Mouse (Mus musculus) lung, postnatal 25 days (tissue): ENCODE data around the gene Tenm2.

Experiments used
- DNase-seq: peaks from one replicate; pipeline ENCODE4 v3.0.0; 2022; ENCODE audit warnings: low spot score

Gene Tenm2

DNA sequence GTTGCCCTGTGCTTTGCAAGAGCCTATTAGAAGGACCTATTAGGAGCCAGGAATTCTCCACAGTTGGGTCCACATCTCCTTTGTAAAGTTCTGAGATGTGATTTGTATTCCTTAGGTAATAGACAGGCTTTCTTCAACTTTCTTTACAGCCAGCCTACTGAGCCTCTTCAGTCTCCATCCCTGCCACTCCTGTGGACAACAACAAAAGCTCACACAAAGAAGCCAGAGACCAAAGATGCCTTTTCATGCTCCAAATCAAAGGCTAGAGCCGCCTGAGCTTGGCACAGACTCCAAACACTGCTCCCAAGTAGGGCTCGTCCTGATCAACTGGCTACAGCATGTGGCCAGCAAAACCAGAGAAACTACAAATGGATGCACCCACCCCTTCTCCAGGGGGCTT lies 333.5 kb downstream of the Tenm2 start:
- no peak for DNase-seq

DNA sequence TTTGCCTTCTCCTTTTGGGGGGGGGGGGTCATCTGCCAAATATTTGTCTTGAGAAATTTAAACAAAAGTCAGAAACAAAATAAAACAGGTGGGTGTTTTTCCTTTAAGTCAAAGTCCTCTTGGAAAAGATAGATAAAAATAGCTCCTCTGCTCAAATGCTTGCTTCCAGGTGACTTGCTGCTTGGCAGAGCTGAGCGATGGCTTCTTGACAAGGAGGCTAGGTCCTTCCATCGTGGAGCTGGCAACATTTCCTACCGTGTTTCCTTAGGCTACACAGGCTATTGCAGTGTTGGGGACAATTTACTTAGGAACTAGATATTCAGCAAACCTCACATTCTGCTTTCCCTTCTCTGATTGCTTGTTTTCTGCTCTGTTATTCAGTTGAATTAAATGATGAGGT lies 342.7 kb downstream of the Tenm2 start:
- no peak for DNase-seq

DNA sequence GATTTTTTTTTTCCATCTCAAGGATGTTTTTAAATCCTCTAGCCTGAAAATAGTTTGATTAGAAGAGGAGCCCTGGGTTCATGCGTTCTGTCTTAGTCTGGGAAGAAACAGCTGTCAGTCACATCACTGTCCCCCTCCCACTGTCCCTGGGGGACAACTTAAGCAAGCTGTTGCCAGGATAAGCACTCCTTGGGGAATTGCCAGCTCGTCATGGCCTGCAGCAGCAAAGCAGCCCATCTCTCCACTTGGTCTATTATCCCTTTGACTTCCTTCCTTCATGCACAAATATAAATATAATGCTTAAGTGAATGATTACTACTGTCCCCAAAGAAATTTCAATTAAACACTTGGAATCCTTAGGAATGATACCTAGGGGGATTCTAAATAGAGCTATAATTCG lies 344.7 kb downstream of the Tenm2 start:
- DNase-seq = peak; percentile 3

DNA sequence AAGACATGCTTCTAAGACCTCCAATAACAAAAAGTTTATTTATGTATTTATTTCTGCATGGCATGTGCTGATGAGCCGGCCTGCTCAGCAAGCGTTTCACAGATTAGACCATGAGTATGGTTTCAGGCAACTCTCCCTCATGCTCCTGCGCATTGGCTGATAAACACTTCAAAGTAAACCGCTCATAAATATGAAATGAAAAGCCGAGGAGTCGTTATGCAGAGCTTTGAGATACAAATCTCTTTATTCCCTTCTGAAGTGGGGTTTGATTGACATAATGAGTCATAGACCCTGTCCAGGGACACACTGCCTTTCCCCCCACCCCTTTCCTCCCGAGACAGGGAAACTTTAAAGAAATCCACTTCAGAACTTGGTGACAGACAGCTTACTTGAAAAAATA lies 348.3 kb downstream of the Tenm2 start:
- DNase-seq = no peak

DNA sequence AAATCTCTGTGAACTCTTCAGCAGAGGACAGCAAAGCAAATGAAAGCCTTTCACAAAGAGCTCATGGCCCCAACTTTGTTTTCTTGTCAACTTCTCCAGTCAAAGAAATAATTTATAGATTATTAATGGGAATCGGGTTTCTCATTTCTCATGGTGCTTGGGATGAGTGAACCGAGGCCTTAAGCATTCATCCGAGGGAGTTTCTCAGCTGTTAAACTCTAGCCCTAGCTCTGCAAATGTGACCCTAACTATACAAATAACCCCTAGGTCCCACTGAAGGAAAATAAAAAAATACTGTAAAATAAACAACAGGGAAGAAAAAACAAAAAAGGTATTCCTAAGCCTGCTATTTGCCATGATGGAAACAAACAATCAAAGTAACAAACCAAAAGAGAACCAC lies 349.6 kb downstream of the Tenm2 start:
- DNase-seq = no peak

DNA sequence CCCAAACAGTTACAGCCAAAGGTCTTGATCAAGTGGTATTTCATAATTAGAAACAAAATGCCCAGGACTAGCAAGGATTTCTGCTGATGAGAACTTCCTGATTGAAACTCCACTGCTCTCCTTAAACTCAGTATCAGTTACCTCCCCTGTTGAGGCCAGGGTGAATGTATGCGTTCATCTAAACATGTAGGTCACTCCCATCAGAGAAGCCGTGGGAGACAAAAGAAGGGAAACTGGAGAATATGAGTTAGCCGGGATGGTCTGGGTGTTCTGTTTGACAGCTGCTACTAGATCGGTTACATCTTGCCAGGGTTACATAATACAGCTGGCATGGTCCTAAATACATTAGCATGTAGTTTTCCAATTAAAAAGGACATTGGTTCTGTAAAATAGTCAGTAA lies 362.8 kb downstream of the Tenm2 start:
- no peak for DNase-seq

DNA sequence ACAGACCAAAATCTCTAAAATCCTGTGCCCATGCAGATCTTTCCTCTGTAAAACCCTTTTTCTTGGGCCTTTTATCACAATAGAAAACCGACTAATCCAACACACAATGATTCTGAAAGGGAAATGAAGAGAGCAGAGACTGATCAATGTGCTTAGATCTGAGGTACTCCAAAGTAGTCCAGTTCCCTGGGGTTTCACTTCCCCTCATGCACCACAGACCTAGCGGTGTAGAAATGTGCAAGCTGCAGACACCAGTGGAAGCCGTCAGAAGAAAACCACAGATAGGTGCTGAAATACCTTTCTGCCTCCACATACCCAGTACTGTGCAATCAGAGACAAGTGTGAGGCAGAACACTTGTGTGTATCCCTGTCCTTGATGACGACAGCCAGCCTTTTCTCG lies 365.2 kb downstream of the Tenm2 start:
- DNase-seq = no peak

DNA sequence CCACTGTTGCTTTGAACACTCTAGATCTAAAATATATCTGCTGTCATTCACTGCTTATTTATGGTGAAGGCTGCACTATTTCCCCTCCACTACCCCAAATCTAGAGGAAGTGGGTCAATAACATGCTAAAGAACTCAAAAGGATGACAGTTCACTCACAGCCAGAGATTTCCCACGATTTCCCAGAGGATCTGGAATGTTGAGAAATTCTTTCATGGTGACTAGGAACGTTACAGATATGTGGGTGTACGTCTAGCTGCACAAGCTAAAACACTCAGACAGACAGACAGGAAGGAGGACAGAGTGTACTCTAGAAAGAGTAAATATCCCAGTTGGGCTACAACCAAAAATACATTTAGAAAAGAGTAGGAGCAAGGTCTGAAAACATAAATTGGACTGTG lies 384.1 kb downstream of the Tenm2 start:
- no peak for DNase-seq

DNA sequence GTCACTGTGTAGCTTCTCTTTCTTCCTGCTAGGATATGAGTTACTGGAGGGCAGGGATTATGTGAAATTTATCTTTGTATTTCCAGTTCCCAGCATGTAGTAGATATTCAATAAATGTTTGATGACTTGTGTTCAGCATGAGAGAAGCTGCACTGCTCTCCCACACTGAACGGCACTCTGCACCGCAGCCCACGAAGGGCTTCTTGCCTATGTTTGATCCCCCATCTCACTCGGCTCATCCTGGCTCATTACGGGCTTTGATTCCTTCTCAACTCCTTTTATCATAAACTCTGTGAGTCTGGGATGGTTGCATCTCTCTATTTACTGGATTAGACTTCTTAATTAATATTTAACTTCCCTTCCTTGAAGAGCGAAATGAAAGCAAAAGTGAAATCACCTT lies 388.3 kb downstream of the Tenm2 start:
- no peak for DNase-seq

DNA sequence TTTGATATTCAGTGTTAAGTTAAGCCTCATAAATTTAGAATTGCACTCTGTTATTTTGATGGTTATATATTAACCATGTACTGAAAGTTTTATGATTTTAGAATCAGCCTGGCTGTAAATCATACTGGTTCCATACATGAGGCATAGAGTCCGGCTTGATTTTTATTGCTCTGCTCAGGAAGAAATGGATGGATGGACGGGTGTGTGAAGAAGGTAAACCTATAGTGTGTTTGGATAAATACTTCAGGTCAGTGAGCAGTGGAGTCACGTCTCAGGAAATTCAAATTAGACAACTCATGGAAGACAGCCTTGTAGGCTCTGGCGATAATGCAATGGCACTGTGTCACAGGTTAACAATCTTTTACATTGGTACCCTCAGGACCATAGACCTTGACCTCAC lies 402.9 kb downstream of the Tenm2 start:
- DNase-seq = no peak

DNA sequence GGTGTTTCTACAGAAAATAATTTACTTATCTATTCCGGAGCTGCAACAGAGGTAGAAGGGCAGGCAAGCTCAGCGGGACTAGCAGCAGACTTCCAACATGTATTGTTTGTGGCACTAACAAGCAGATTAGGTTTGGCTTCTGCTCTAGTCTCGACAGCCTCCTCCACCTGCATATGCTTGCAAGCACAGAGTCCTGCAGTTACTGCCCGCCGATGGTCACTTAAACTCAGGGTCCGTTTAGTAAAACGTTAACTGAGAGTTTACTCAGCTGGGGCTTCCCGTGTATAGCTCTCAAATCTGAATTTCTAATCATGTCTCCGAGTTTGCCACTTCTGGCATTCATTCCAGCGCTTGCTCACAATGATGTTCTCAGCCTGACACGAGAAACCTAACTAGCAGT lies 404.3 kb downstream of the Tenm2 start:
- DNase-seq = no peak

DNA sequence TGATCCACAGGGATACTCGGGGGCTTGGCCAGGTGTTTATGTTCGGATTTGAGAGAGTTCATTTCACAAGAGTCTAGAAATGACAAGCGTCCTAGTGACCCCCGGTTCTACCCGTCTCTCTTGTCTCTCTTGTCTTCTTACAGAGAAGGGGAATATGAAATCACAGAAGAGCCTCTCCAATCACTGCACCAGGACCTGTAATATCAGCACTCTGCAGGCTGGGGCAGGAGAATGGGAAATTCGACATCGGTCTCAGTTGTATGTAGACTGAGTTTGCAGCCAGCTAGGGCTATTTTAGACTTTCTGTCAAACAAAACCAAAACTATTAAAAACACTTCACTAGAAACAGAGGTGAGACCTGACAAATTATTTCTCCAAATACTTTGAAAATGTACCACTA lies 411.1 kb downstream of the Tenm2 start:
- no peak for DNase-seq

DNA sequence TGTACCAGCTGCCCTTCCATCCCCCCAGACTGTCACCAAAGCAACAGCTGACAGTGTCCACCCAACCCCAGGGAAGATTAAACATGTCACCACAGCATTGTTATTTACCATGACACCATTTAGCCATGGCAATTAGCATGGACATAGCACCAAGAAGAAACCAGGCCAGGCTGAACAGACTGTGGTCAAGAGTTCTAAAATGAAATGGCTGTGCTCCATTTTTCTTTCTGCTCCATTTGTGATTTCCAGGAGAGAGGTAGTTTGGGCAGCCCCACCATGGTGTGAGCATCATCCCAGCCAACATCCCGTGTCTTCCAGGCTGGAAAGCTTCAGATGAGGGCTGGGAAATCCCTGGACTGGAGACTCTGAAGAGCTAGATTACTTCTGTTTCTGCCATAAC lies 431.1 kb downstream of the Tenm2 start:
- no peak for DNase-seq

DNA sequence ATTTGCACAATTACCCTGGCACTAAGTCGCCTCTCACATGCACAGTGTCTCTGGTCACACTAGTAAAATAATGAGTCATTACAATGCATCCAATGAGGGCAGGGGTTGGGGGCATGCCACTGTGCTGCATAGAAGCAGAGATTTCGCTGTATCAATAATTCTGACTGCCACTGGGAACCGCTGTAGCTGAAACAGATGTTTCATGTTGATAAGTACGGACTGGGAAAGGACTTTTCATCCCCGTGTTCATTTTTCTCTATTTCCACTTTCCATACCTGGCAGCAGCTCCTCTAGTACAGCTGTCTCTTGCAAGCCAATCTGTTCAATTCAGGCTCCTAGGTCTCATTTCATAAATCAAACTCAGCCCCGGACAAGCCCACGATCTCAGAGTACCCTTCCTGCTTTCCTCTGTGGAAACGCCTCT lies 433.5 kb downstream of the Tenm2 start:
- DNase-seq = no peak

DNA sequence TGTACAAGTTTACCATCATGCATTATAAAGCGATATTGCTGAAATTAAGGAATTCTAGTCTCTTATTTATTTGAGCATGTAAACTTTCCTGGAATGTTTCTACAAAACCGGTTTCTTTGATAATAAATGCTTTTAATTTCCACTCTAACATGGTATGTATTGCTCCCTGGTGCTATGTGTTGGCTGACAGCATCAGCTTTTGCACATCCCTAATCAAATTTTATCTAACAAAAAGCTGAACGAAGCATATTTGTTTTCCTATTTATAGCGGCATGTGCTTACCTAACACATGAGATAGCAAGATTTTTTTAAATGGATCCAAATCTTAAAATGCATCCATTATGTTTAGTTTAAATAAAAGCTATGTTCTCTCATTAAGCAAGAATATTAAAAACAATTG lies 434.1 kb downstream of the Tenm2 start:
- no peak for DNase-seq

DNA sequence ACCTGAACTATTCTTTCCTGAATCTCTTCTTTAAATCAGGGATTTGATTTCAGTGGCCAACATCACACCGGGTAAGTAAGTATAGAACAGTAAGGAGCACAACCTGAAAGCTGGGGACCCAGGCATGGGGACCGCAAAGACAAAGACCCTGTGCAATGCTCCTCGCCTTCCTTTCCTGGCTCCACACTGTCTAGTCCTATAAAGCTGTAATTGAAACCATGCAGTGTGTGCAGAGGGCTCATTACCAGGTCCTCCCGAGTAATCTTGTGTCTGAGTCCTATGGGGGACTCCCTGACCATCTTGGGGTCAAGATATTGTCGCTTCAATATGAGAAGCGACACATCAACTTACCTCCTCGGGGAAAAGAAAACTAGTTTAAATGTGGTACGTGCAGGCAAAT lies 436.4 kb downstream of the Tenm2 start:
- no peak for DNase-seq

DNA sequence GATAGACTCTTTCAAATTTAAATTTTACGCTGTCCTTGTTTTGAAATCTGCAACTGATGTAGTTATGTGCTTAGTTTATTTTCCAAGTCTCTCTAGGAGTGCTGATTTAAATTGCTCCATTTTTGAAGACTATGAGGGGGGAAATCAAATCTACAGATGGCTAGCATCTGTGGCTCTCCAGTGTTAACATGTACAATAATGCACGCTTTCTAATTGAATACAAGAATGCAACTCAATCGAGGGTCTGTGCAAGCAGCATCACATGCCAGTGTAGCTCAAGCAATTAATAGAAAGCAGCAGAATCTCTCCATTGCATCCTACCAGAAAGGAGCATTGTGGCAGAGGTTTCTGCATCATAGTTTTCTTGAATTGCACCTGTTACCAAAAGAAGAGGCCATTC lies 477.8 kb downstream of the Tenm2 start:
- DNase-seq = no peak

DNA sequence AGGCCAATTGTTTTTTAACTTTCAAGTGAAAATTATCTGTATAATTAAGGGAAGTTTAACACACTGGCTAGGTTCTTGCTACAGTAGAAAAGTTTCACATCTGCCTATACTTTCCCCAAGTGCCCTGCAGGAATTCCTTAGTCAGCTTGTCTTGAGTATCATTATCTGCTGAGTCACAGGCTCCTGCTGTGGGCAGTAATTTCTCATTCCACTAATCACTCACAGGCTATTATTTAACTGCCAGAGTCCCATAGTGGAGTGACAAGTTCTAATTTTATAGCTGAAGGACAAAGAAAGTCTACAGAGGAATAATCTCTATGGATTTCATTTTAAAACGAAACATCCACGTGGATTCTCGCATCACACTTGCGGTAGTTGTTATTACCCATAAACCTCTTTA lies 489.5 kb downstream of the Tenm2 start:
- no peak for DNase-seq

DNA sequence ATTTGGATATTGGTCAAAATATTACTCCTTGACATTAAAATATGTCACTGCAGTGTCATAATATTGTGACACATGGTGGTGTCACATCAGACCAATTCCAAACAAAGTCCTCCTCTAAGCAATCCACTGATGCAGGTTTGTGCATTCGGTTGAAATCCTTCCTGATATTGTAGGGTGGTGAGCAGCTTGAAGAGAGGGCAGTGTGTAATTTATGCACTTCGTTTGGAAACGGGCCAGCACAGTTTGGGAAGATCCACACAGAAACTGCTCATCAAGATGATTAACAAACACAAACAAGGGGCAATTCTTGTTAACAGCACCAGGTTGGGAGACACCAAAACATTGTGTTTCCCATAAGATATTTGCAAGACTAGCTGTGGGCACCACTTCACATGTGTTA lies 508.0 kb downstream of the Tenm2 start:
- no peak for DNase-seq

DNA sequence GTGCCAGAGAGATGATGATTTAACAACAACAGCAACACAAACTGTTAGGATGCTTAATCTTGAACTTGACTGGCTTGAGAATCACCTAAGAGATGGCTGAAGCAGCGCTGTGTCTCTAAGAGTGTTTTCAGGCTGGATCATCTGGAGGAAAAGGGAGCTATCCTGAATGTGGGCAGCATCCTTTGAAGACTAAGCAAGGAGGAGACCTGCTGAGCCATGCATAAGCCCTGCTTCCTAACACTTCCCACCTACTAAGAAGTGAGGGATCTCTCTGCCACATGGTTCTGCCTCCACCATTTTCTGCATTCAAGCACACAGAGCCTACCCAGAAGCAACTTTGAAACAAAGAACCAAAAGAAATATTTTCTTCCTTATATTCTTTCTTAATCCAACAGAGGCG lies 532.9 kb downstream of the Tenm2 start:
- DNase-seq = no peak

DNA sequence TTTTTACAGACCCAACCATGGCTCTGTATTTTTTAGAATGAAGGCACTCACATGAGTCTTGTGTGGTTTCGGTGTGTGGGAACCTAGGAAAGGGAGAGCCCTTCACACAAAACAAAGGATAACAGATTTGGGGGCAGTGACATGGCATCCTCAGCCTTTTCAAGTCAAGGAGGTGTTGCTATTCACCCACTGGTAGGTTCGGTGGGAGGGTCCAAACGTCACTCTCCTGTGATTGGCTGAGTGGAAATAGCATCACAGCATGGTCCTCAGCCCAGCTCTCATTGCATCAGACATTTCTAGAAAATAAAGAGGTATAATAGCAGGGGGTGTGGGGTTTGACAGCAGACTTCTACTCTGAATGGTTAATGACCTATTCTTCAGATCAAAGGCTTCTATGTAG lies 534.8 kb downstream of the Tenm2 start:
- DNase-seq = no peak

DNA sequence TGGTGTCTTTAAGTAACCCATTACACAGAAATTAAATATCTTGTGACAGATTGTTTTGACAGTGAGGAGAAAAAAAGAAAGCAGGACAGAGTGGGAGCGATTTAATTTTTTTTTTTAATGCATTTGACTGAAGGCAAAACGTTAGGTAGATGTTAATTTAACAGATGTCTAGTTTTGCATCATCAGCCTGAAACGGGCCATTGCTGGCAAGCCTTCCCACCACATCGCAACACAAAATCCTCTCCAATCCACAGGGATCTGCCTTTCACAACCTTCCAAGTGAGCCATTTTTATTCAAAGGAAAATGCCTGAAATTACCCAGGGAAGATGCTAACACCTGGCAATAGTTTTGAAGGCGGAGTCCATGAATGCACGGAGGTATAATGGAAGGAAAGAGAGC lies 535.6 kb downstream of the Tenm2 start:
- no peak for DNase-seq

DNA sequence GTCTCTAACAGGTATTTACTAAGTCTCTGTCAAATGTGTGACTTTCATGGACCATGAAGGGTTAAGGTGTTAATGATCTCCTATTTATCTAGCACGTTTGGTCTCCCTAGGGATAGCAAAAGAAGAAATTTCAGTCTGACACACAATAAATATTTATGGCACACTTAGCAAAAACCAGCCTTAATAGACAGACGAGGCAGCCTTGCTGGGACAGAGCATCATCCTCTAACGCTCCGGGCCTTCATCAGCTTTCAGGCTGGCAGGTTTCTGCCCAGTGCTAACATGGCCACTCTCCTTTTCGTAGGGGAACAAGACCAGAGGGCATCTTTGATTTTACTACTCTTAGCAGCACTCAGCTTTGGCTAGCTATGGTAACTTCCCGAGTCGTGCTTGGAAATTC lies 537.5 kb downstream of the Tenm2 start:
- no peak for DNase-seq

DNA sequence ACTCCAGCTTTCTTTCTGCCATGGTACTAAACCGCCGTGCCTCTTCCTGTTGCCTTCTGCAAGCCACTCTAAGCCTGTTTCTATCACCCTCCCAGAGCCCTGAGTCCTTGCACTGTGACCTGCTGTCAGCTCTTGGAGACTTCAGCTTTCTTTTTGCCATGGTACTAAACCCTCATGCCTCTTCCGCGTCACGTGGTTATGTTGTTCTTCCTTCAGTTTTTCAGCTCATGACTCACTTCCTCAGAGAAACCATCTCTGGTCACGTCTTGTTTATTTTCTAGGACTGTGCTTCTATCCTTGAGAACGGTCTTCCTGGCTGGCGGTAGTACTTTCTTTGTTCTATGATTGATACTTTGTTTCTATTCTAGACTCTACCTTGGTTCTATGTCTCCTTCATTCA lies 537.9 kb downstream of the Tenm2 start:
- no peak for DNase-seq

DNA sequence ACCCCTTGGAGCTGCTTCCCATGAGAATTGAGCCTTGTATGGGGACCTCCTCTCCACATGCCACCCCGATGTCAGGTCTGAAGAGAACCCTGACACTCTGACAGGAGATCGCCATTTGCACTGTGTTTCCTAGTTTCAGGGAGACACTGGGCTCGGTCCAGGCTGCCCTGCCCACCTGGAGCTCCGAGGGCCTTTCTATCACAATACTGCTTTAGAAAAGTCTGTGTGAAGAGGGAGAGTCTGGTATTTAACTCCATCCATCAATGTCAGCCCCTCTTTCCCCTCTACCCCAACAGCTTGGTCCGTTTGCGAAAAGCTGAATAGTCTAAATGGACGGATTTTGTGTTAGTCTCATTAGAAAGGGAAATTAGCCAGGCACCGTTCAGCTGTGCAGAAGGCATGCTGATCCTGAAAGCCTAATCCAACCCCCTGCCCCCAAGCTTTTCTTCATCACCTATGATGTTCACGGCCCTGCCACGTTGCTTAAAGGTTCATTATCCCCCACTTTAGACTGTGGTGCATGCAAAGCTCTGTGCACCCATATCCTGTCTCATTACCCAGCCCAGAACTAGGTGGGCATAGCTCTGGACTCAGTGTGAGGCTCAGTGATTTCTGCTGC lies 538.6 kb downstream of the Tenm2 start:
- no peak for DNase-seq
